Mouse (Mus musculus): ENCODE results near the gene Cdc37l1. TPM values are rescaled to one million over a fixed set of nuclear protein-coding genes. Genes with fewer than 3 reads are reported as not detected.
A peak's percentile ranks its signal among the peaks of the same experiment; 100 is the strongest.

Cdc37l1 gene
- 37.1 and 38.6 TPM in 2 replicates for polyA plus RNA-seq (2015; fragmentation: Nextera tagmentation; extraction: Ambion mirVana)

DNA sequence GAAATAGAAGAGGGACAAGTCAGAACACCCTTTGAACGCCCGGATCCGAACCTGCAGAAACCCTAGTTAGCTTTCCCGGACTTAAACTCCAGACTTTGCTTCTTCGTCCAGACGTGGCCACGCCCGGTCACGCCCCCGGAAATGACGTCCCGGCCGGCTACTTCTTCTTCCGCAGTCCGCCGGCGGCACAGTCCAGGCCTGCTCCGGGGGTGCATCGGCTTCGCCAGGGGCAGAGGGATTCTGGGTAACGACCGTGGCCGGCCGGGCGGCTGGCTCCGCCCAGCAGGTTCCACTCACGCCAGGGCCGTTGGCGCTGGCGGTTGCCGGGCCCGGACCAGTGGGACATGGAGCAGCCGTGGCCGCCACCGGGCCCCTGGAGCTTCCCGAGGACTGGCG, at the start of gene Cdc37l1:
Gene Cdc37l1, plus strand, starts transcription at position 159 of the 396 bp plus-strand sequence.
- H3K4me3 ChIP-seq (replicated peaks): peak within 1 kb of the TSS; percentile 96
- no peaks in the 10 kb centered on the region for H3K27me3 ChIP-seq
- H3K4me2 ChIP-seq (replicated peaks): peak within 1 kb of the TSS; percentile 71
- no peaks in the 10 kb centered on the region for H3K9me3 ChIP-seq (replicated peaks)
- H3K27ac ChIP-seq (replicated peaks): peak within 1 kb of the TSS; percentile 93
- ATAC-seq (ENCODE audit: insufficient number of reproducible peaks, low FRiP score, low TSS enrichment, low read depth): peak; percentile 94
- peak within 1 kb of the TSS; percentile 86 for H3K9ac ChIP-seq
- WGBS: under 1% methylated on average over 37 of the region's 37 CpGs
- peaks cover 10% of the 10 kb centered on the region for H3K4me1 ChIP-seq
- peaks cover 12% of the 10 kb centered on the region; the same call in 1 of the 2 replicates for H3K36me3 ChIP-seq

DNA sequence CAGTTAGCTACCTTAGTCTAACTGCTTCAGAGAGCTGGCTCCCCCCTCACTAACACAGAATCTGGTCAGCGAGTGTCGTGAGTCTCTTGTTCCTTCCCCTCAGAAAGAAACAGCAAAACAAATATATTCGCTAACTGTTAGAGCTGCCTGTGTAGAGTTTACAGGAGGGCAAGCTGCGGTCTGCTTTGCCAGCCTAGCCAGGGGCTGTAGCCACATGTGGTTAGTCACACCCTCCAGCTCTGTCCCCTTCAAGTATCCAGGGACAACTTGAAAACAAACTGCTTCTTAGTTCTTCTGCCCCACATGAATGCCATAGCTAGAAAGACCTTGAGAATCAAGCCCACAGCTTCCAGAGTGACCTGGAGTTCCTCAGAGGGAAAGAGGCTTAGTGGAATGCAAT, 48.9 kb upstream of the Cdc37l1 start:
- Histone ChIP-seq H3K9ac (no peak overlapping the region), H3K27ac (replicated peaks) (no peak overlapping the region), H3K36me3 (no peaks in the 10 kb centered on the region), H3K4me2 (replicated peaks) (no peak overlapping the region), H3K4me3 (replicated peaks) (no peak overlapping the region), H3K4me1 (no peaks in the 10 kb centered on the region), H3K9me3 (replicated peaks) (no peaks in the 10 kb centered on the region), H3K27me3 (no peaks in the 10 kb centered on the region)
- WGBS: 46% methylated on average over 4 of the region's 4 CpGs
- no peak for ATAC-seq (ENCODE audit: insufficient number of reproducible peaks, low FRiP score, low TSS enrichment, low read depth)

DNA sequence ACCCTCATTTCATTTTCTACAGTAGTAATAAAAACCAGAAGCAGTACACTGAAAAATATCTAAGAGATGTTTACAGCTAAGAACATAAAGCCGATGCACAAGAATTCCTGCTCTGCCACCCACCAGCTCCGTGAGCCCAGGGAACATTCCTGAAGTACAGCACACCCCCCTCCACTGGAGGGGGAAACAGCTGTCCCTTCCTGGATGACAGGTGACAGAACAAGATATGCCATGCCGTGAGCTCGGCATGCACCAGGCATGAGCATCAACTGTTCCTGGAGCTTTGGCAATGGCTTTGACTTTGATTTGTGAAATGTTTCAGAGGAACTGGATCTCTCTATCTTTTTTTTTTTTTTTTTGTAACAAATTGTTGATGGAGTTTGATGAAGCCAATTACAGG, 43.4 kb upstream of the Cdc37l1 start:
- no peak for ATAC-seq (ENCODE audit: insufficient number of reproducible peaks, low FRiP score, low TSS enrichment, low read depth)
- H3K9me3 ChIP-seq (replicated peaks): no peaks in the 10 kb centered on the region
- H3K4me2 ChIP-seq (replicated peaks): no peak overlapping the region
- H3K9ac ChIP-seq: no peak overlapping the region
- H3K4me1 ChIP-seq: peaks cover 2% of the 10 kb centered on the region; the same call in 1 of the 2 replicates
- H3K27ac ChIP-seq (replicated peaks): no peak overlapping the region
- WGBS: 27% methylated on average over 4 of the region's 4 CpGs
- no peaks in the 10 kb centered on the region for H3K36me3 ChIP-seq
- H3K27me3 ChIP-seq: peaks cover 3% of the 10 kb centered on the region; the same call in 1 of the 2 replicates
- H3K4me3 ChIP-seq (replicated peaks): no peak overlapping the region

DNA sequence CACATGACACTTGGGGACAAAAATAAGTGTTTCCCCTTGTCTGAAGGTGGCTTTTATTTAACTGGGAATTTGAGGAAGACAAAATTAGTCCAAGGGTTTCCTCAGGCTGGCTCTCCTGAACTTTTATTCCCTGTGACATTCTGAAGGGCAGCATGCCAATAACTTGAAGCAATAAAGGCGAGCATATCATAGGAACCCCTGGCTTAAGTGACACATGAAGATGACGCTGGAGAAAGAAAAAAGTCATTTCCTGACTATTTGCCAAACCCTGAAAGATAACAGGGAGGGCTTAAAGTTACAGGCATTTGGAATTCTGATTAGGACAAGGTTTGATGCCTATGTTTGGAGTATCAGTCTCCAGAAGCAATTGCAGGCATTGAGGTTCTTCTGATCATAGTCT, 42.8 kb upstream of the Cdc37l1 start:
- H3K36me3 ChIP-seq: no peaks in the 10 kb centered on the region
- no peak overlapping the region for H3K9ac ChIP-seq
- H3K9me3 ChIP-seq (replicated peaks): no peaks in the 10 kb centered on the region
- no peak for ATAC-seq (ENCODE audit: insufficient number of reproducible peaks, low FRiP score, low TSS enrichment, low read depth)
- H3K27me3 ChIP-seq: peaks cover 3% of the 10 kb centered on the region; the same call in 1 of the 2 replicates
- no peak overlapping the region for H3K4me3 ChIP-seq (replicated peaks)
- peaks cover 2% of the 10 kb centered on the region; the same call in 1 of the 2 replicates for H3K4me1 ChIP-seq
- H3K4me2 ChIP-seq (replicated peaks): no peak overlapping the region
- 38% methylated on average over 2 of the region's 2 CpGs for whole genome bisulfite sequencing
- H3K27ac ChIP-seq (replicated peaks): no peak overlapping the region

DNA sequence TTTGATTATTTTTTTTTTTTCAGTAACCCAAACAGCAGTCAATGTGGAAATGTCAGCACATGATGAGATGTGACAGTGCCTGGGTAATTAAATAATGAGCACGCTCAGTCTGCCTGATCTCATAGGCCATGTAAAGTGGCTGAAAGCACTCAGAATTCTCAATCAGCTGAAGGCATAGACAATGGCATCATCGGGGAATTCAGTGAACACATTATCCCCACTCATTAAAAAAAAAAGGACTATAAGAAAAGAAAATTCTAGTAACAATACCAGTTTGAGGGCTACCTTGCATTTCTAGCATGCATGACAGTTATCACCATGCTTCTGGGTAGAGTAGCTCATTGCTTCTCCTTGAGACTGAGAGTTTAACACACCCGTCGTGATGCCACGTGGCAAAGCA, 38.9 kb upstream of the Cdc37l1 start:
- Histone ChIP-seq H3K9ac (no peak overlapping the region), H3K36me3 (no peaks in the 10 kb centered on the region), H3K27me3 (peaks cover 3% of the 10 kb centered on the region; the same call in 1 of the 2 replicates), H3K4me3 (replicated peaks) (no peak overlapping the region), H3K9me3 (replicated peaks) (no peaks in the 10 kb centered on the region), H3K4me2 (replicated peaks) (no peak overlapping the region), H3K4me1 (peaks cover 2% of the 10 kb centered on the region; the same call in 1 of the 2 replicates), H3K27ac (replicated peaks) (no peak overlapping the region)
- no peak for ATAC-seq (ENCODE audit: insufficient number of reproducible peaks, low FRiP score, low TSS enrichment, low read depth)
- 74% methylated on average over 5 of the region's 5 CpGs for WGBS

DNA sequence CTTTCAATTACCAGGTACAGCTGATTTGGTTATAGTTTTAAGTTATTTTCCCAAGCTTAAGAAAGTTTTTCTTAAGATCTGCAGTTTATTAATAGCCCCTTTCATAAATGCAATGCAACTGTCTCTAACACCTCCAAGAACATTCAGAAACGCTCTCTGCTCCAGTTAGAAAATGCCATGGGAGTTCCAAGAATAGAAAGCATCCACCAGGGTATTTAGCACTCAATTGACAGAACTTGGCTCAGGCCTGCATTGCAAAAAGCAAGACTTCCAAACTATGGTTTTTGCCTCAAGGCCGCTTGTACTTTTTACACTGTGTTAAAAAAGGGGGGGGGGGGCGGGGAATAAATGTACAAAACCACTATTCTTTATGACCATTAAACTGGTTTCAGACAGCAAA, 27.0 kb upstream of the Cdc37l1 start:
- Histone ChIP-seq H3K27ac (replicated peaks) (no peak overlapping the region), H3K4me2 (replicated peaks) (peak overlapping the region; percentile 95), H3K4me3 (replicated peaks) (peak overlapping the region; percentile 79; the same call in 1 of the 2 replicates), H3K9ac (0 out of 2 replicates have a peak overlapping the region, but pooled peaks have one; percentile 66), H3K4me1 (peaks cover 7% of the 10 kb centered on the region), H3K27me3 (no peaks in the 10 kb centered on the region), H3K36me3 (no peaks in the 10 kb centered on the region), H3K9me3 (replicated peaks) (no peaks in the 10 kb centered on the region)
- ATAC-seq (ENCODE audit: insufficient number of reproducible peaks, low FRiP score, low TSS enrichment, low read depth): no peak
- WGBS: 39% methylated on average over 3 of the region's 3 CpGs

DNA sequence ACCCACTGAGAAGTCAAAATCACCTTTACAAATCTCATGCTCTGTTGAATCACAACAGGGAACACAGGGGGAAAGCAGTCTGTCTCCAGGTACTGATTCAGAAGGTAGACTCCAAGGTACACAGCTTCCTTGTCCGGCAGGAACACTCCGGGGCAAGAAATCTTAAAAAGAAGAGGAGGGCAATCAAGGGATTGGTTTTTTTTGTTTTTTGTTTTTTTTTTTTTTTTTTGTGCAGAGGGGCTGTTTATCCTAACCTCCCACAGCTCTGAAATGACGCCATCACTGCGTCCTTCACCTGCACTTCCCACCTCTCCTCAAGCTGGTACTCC, 26.7 kb upstream of the Cdc37l1 start:
- Histone ChIP-seq H3K4me1 (peaks cover 7% of the 10 kb centered on the region), H3K27me3 (no peaks in the 10 kb centered on the region), H3K9me3 (replicated peaks) (no peaks in the 10 kb centered on the region), H3K9ac (peak overlapping the region; percentile 66; the same call in 1 of the 2 replicates), H3K36me3 (no peaks in the 10 kb centered on the region), H3K4me3 (replicated peaks) (peak overlapping the region; percentile 79), H3K27ac (replicated peaks) (no peak overlapping the region), H3K4me2 (replicated peaks) (peak overlapping the region; percentile 95)
- ATAC-seq (ENCODE audit: insufficient number of reproducible peaks, low FRiP score, low TSS enrichment, low read depth): no peak
- 0% methylated on average over 4 of the region's 4 CpGs for WGBS

DNA sequence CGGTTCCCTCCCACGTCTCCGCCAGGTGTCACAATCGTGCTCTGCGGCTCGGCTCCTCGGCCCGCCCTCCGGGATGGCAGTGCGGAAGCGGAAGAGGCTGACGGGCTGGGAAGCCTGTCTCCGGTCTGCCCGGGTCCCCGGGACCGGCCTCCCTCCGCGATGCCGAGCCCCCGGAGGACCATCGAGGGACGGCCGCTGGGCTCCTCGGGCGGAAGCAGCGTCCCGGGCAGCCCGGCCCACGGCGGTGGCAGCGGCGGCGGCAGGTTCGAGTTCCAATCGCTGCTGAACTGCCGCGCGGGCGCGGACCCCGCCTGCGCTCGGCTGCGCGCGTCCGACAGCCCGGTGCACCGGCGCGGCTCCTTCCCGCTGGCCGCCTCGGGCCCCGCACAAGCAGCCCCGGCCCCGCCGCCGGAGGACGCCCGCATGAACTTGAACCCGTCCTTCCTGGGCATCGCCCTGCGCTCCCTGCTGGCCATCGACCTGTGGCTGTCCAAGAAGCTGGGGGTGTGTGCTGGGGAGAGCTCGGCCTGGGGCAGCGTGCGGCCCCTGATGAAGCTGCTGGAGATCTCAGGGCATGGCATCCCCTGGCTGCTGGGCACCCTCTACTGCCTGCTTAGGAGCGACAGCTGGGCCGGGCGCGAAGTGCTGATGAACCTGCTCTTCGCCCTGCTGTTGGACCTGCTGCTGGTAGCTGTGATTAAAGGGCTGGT, 26.2 kb upstream of the Cdc37l1 start, which contains the start of gene Plpp6:
Gene Plpp6, plus strand, starts transcription at position 112 of the 710 bp plus-strand sequence.
- no peaks in the 10 kb centered on the region for H3K9me3 ChIP-seq (replicated peaks)
- peak within 1 kb of the TSS; percentile 95 for H3K4me2 ChIP-seq (replicated peaks)
- peaks cover 7% of the 10 kb centered on the region for H3K4me1 ChIP-seq
- H3K36me3 ChIP-seq: no peaks in the 10 kb centered on the region
- peak within 1 kb of the TSS; percentile 63; the same call in 1 of the 2 replicates for H3K27ac ChIP-seq (replicated peaks)
- H3K4me3 ChIP-seq (replicated peaks): peak within 1 kb of the TSS; percentile 79
- H3K27me3 ChIP-seq: no peaks in the 10 kb centered on the region
- under 1% methylated on average over 73 of the region's 73 CpGs for WGBS
- peak; percentile 87 for ATAC-seq (ENCODE audit: insufficient number of reproducible peaks, low FRiP score, low TSS enrichment, low read depth)
- peak within 1 kb of the TSS; percentile 66 for H3K9ac ChIP-seq

DNA sequence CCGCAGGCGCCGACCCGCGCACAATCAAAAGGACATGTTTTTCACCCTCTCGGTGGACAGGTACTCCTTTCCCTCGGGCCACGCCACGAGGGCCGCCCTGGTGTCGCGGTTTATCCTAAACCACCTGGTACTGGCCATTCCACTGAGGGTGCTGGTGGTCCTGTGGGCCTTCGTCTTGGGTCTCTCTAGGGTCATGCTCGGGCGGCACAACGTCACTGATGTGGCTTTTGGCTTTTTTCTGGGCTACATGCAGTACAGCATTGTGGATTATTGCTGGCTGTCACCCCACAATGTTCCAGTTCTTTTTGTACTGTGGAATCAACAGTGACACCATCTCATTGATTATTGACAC, 25.6 kb upstream of the Cdc37l1 start:
- H3K4me1 ChIP-seq: peaks cover 7% of the 10 kb centered on the region
- H3K4me2 ChIP-seq (replicated peaks): peak overlapping the region; percentile 95
- no peak for ATAC-seq (ENCODE audit: insufficient number of reproducible peaks, low FRiP score, low TSS enrichment, low read depth)
- H3K36me3 ChIP-seq: no peaks in the 10 kb centered on the region
- no peaks in the 10 kb centered on the region for H3K9me3 ChIP-seq (replicated peaks)
- 6% methylated on average over 16 of the region's 16 CpGs for WGBS
- no peaks in the 10 kb centered on the region for H3K27me3 ChIP-seq
- H3K9ac ChIP-seq: peak overlapping the region; percentile 66
- peak overlapping the region; percentile 79 for H3K4me3 ChIP-seq (replicated peaks)
- no peak overlapping the region for H3K27ac ChIP-seq (replicated peaks)

DNA sequence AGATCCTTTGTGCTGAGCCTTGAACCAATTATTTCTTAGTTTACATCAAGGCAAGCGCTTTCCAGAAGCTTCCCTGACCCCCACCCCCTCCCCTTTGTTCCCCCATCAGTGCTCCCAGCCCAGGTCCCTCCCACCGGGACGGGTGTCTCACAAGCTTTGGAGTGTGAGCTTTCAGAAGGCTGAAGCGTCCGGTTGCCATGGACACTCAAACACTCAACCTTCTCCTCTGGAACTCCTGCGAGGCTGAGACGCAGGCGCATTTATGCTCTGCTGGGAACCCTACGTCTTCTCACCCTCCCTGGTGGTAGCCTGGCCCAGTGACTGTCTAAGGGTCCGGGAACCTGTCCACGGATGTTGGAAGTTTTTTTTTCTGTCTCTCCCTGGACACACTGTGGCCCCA, 22.5 kb upstream of the Cdc37l1 start, which contains the start of gene 4430402I18Rik:
Gene 4430402I18Rik, minus strand, starts transcription at position 149 of the 400 bp plus-strand sequence.
- WGBS: 11% methylated on average over 11 of the region's 11 CpGs
- H3K4me2 ChIP-seq (replicated peaks): 0 out of 2 replicates have a peak within 1 kb of the TSS, but pooled peaks have one; percentile 6
- no peaks in the 10 kb centered on the region for H3K27me3 ChIP-seq
- no peak within 1 kb of the TSS for H3K4me3 ChIP-seq (replicated peaks)
- H3K4me1 ChIP-seq: peaks cover 7% of the 10 kb centered on the region
- no peaks in the 10 kb centered on the region for H3K9me3 ChIP-seq (replicated peaks)
- no peak for ATAC-seq (ENCODE audit: insufficient number of reproducible peaks, low FRiP score, low TSS enrichment, low read depth)
- no peaks in the 10 kb centered on the region for H3K36me3 ChIP-seq
- H3K27ac ChIP-seq (replicated peaks): no peak within 1 kb of the TSS
- H3K9ac ChIP-seq: no peak within 1 kb of the TSS

DNA sequence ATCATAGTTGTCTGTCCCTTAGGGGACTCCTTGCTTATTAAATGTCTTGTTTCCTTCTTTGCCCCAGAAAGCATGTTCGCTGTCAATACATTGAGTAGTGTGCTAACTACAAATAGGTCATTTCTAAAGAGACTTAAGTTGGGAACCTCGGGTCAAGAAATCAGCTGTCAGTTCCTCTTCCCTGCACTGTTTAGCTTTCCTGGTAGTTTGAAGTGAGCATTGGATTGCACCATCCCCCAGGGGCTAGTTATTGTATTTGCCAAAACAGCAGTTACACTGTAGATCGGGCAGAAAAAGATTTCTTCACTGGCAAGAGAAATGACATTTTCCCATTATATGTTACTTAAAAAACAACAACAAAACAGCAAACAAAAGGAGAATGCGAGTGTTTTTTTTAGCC, 22.0 kb upstream of the Cdc37l1 start:
- ATAC-seq (ENCODE audit: insufficient number of reproducible peaks, low FRiP score, low TSS enrichment, low read depth): no peak
- peaks cover 7% of the 10 kb centered on the region for H3K4me1 ChIP-seq
- H3K9me3 ChIP-seq (replicated peaks): no peaks in the 10 kb centered on the region
- no peak overlapping the region for H3K4me3 ChIP-seq (replicated peaks)
- WGBS: 60% methylated on average over 4 of the region's 4 CpGs
- H3K27me3 ChIP-seq: no peaks in the 10 kb centered on the region
- no peak overlapping the region for H3K9ac ChIP-seq
- 0 out of 2 replicates have a peak overlapping the region, but pooled peaks have one; percentile 6 for H3K4me2 ChIP-seq (replicated peaks)
- no peak overlapping the region for H3K27ac ChIP-seq (replicated peaks)
- H3K36me3 ChIP-seq: no peaks in the 10 kb centered on the region
